Mouse (Mus musculus) liver, embryonic 14.5 days (tissue): ENCODE data around the gene Eif3k. TPM values are rescaled to one million over a fixed set of nuclear protein-coding genes. Genes with fewer than 3 reads are reported as not detected.

Source experiments
- ATAC-seq: fragments of 200-750 bp; cut with Nextera tagmentation; 2 replicates; pipeline ENCODE4 v1.8.0; 2017; ENCODE audit warnings: moderate number of reproducible peaks, mild to moderate bottlenecking, moderate library complexity; ENCODE audit not compliant: insufficient read depth
- DNase-seq, 3 experiments: peaks; one replicate each; pipeline ENCODE4 v3.0.0-alpha.2; 2012 to 2013; ENCODE audit warnings: low read depth in 3 of 3, low spot score in 3 of 3
- H3K27ac ChIP-seq: fragments of 300-500 bp; sonication (generic); 2 replicates; pipeline ENCODE4 v1.5.1; 2014; ENCODE audit warnings: moderate library complexity, mild to moderate bottlenecking, control low read depth, inconsistent platforms
- H3K27me3 ChIP-seq: fragments of 300-500 bp; sonication (generic); 2 replicates; pipeline ENCODE4 v1.6.1; 2014; ENCODE audit warnings: mild to moderate bottlenecking, low read length, moderate library complexity; ENCODE audit not compliant: control insufficient read depth, insufficient read depth
- H3K36me3 ChIP-seq: fragments of 300-500 bp; sonication (generic); replicated peaks from 2 replicates; pipeline ENCODE4 v1.6.1; 2014; ENCODE audit warnings: low read depth; ENCODE audit not compliant: control insufficient read depth, insufficient read depth
- H3K4me1 ChIP-seq, 2 experiments: fragments of 200-500 bp in 1 of 2; fragments of 300-500 bp in 1 of 2; sonication (generic) in 1 of 2; replicated peaks; 2 replicates each; pipeline ENCODE4 v1.6.1; 2012 to 2014; ENCODE audit warnings: antibody characterized with exemption in 1 of 2, inconsistent platforms in 1 of 2, low read length in 1 of 2; ENCODE audit not compliant: control insufficient read depth in 2 of 2, insufficient read depth in 2 of 2
- H3K4me2 ChIP-seq: fragments of 300-500 bp; sonication (generic); 2 replicates; pipeline ENCODE4 v1.6.1; 2014; ENCODE audit warnings: low read depth, mild to moderate bottlenecking, control low read depth, moderate library complexity
- H3K4me3 ChIP-seq, 2 experiments: fragments of 200-500 bp in 1 of 2; fragments of 300-500 bp in 1 of 2; sonication (generic) in 1 of 2; 2 replicates each; pipeline ENCODE4 v1.5.1; 2012 to 2014; ENCODE audit warnings: low read depth in 2 of 2, low read length in 2 of 2, mild to moderate bottlenecking in 2 of 2, control low read depth in 1 of 2, inconsistent platforms in 1 of 2, moderate library complexity in 1 of 2; ENCODE audit not compliant: insufficient read depth in 1 of 2
- H3K9ac ChIP-seq: fragments of 300-500 bp; sonication (generic); replicated peaks from 2 replicates; pipeline ENCODE4 v1.6.1; 2014; ENCODE audit warnings: mild to moderate bottlenecking, control low read depth, moderate library complexity
- H3K9me3 ChIP-seq: fragments of 300-500 bp; sonication (generic); 2 replicates; pipeline ENCODE4 v1.6.1; 2016; ENCODE audit warnings: low read length, mixed read lengths; ENCODE audit not compliant: control insufficient read depth
- CTCF ChIP-seq: IDR thresholded peaks from 2 replicates; pipeline ENCODE4 v1.5.1; 2016; ENCODE audit warnings: antibody characterized with exemption, low read depth, control low read depth
- EP300 ChIP-seq: IDR thresholded peaks from 2 replicates; pipeline ENCODE4 v1.6.1; 2016; ENCODE audit warnings: antibody characterized with exemption, low read depth
- WGBS: fragments of 180-500 bp; shearing (Covaris S2); extraction: QIAGEN DNeasy Blood & Tissue Kit; methylation state at CpG from one replicate; pipeline ENCODE4 v1.1.7; 2014; ENCODE audit not compliant: insufficient replicate concordance; 5-methylcytosine and 5-hydroxymethylcytosine counted together
- polyA plus RNA-seq, 2 experiments: library from polyadenylated mRNA; depleted of rRNA in 1 of 2; stranded (reverse) in 1 of 2; unstranded in 1 of 2; fragments of >200 nt; fragmentation: Nextera tagmentation in 1 of 2; extraction: Ambion mirVana in 1 of 2; gene quantifications; 2 replicates each; pipeline versions ENCODE4 v1.2.1 to v1.2.3; 2012 to 2014

Gene Eif3k
- polyA plus RNA-seq, 2 experiments: 281 to 283 TPM

DNA sequence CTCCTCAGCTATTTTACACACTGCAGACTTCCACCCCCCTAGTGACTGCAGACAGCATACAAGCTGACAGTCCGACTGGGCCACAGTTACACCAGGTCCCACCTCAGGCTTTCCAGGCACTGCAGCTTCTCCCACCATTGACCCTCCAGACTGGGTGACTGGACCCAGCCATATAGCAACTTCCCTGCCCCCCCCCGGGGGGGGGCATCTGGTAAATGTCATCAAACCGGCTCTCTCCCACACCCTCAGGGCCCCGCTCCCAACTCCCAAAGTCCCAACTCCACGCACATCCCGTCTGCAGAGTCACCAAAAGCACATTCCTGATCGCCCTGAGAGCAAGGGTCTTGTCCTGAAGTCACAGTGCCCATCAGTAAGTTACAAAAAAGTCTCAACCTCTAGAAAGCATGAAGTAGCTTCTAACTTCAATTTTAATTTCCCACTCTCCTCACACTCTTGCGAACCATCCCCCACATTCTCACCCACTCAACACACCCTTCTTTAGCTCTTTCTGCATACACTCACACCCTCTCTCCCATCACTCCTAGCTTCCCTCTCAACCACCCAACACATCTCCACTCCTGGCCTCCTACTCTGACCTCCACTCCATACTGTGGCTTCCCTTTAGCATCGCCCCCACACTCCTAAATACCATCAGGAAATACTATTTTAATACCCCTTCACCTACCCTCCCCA is 21.2 kb downstream of the Eif3k start:
- peak overlapping the region; percentile 86 to 92 for H3K4me3 ChIP-seq
- 36% methylated on average over 9 of the region's 9 CpGs for WGBS
- peaks cover 34 to 58% of the 10 kb centered on the region in 2 experiments for H3K4me1 ChIP-seq

DNA sequence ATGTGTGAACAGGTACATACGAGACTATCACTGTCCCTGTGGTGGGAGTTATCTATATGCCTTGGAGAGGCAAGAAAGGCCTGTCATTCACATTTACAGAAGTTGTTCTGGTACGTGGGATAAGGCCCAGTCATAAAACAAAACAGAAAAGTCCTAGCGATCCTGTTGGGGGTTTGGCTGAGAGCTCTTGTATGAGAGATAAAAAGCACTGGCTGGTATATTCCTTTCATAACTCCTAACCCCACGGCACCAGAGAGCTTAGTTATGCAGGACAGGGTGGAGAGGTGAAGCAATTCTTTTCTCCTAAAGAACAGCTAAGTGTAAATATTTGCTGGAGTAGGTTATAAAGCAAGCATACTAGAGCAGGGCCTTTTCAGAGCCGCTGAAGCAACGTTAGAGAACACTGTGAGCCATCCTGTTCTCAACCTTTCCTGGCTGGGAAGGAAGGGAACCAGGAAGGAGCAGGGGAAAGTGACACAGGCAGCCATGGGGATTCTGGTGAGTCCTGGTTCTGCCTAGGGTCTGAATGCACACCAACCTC is 22.1 kb downstream of the Eif3k start:
- 6% methylated on average over 6 of the region's 6 CpGs for WGBS
- Histone ChIP-seq H3K4me3 (peak overlapping the region; percentile 21 to 86), H3K27me3 (no peaks in the 10 kb centered on the region), H3K36me3 (peaks cover 4% of the 10 kb centered on the region; the same call in 1 of the 2 replicates), H3K9me3 (no peaks in the 10 kb centered on the region), H3K9ac (peak overlapping the region; percentile 98), H3K4me1 (peaks cover 42 to 66% of the 10 kb centered on the region in 2 experiments), H3K4me2 (peak overlapping the region; percentile 90), H3K27ac (peak overlapping the region; percentile 76)
- ATAC-seq (no peak), DNase-seq (peak in 1 of 3 experiments; percentile 49)
- TF ChIP-seq EP300: no peak
- no peak for TF ChIP-seq CTCF

More for the DNA sequence above, 21.2 kb downstream of the Eif3k start:
- DNase-seq (no peak), ATAC-seq (no peak)
- H3K36me3 ChIP-seq: peaks cover 4% of the 10 kb centered on the region; the same call in 1 of the 2 replicates
- no peaks in the 10 kb centered on the region for H3K9me3 ChIP-seq
- peak overlapping the region; percentile 98 for H3K9ac ChIP-seq
- H3K4me2 ChIP-seq: peak overlapping the region; percentile 90
- TF ChIP-seq CTCF (no peak), EP300 (no peak)
- H3K27me3 ChIP-seq: no peaks in the 10 kb centered on the region
- H3K27ac ChIP-seq: peak overlapping the region; percentile 76

DNA sequence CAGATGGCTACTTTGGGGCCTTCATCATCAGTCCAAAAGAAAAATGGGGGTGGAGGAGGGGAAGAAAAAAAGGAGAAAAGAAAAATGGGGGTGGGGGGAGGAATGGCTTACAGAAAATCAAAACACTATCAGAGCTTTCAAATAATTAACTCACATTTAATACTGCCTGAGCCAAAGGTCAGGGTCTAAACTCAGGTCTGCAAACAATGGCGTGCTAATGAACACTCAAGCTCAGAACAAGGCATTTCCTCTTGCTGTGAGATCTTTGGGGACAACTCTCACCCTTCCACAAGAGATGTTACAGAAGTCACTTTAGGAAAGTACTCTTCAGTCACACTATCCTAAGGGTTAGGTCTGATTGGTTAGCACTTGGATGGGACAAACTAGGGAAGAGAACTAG is 22.9 kb downstream of the Eif3k start:
- WGBS: 76% methylated on average over 1 of the region's 1 CpGs
- Histone ChIP-seq H3K4me3 (peak overlapping the region in 1 of 2 experiments; percentile 86; a peak in 2 of 4 replicates), H3K27me3 (no peaks in the 10 kb centered on the region), H3K9me3 (no peaks in the 10 kb centered on the region), H3K4me1 (peaks cover 50 to 73% of the 10 kb centered on the region in 2 experiments), H3K4me2 (peak overlapping the region; percentile 90), H3K27ac (peak overlapping the region; percentile 76), H3K9ac (peak overlapping the region; percentile 34), H3K36me3 (peaks cover 4% of the 10 kb centered on the region; the same call in 1 of the 2 replicates)
- TF ChIP-seq EP300: no peak
- TF ChIP-seq CTCF: no peak
- DNase-seq (no peak), ATAC-seq (no peak)

GRCm38 (mm10) chr7:28957997-28958725 is 23.5 kb downstream of the Eif3k start:
- peak overlapping the region in 1 of 2 experiments; percentile 12; a peak in 1 of 4 replicates for H3K4me3 ChIP-seq
- H3K4me1 ChIP-seq: peaks cover 55 to 74% of the 10 kb centered on the region in 2 experiments
- DNase-seq (no peak), ATAC-seq (no peak)
- H3K9me3 ChIP-seq: no peaks in the 10 kb centered on the region
- TF ChIP-seq CTCF (no peak), EP300 (no peak)
- H3K27me3 ChIP-seq: no peaks in the 10 kb centered on the region
- peak overlapping the region; percentile 90 for H3K4me2 ChIP-seq
- peaks cover 4% of the 10 kb centered on the region; the same call in 1 of the 2 replicates for H3K36me3 ChIP-seq
- peak overlapping the region; percentile 32 for H3K27ac ChIP-seq
- 29% methylated on average over 1 of the region's 1 CpGs for WGBS
- peak overlapping the region; percentile 31 for H3K9ac ChIP-seq
